Mouse (Mus musculus) neural tube, embryonic 11.5 days (tissue): ENCODE data around the gene Slc25a20. TPM values are rescaled to one million over a fixed set of nuclear protein-coding genes. Genes with fewer than 3 reads are reported as not detected.
A peak's percentile ranks its signal among the peaks of the same experiment; 100 is the strongest.

Experiments used
- ATAC-seq: fragments of 200-750 bp; cut with Nextera tagmentation; 2 replicates; pipeline ENCODE4 v1.8.0; 2017; ENCODE audit warnings: moderate number of reproducible peaks, mild to moderate bottlenecking, moderate TSS enrichment, moderate library complexity; ENCODE audit not compliant: insufficient read depth, low FRiP score, low TSS enrichment
- DNase-seq: peaks from one replicate; pipeline ENCODE4 v3.0.0-alpha.2; 2015; ENCODE audit warnings: low spot score
- H3K27ac ChIP-seq: fragments of 300-500 bp; sonication (generic); 2 replicates; pipeline ENCODE4 v1.5.1; 2014; ENCODE audit warnings: low read depth, mild to moderate bottlenecking, low read length
- H3K27me3 ChIP-seq: fragments of 300-500 bp; sonication (generic); 2 replicates; pipeline ENCODE4 v1.6.1; 2014; ENCODE audit warnings: mild to moderate bottlenecking, low read length, mixed read lengths; ENCODE audit not compliant: control insufficient read depth, insufficient read depth
- H3K36me3 ChIP-seq: fragments of 300-500 bp; sonication (generic); 2 replicates; pipeline ENCODE4 v1.6.1; 2014; ENCODE audit warnings: mild to moderate bottlenecking, low read length, moderate library complexity, mixed read lengths; ENCODE audit not compliant: control insufficient read depth, insufficient read depth
- H3K4me1 ChIP-seq: fragments of 300-500 bp; sonication (generic); 2 replicates; pipeline ENCODE4 v1.6.1; 2014; ENCODE audit warnings: low read length, mixed read lengths; ENCODE audit not compliant: control insufficient read depth, insufficient read depth
- H3K4me2 ChIP-seq: fragments of 300-500 bp; sonication (generic); 2 replicates; pipeline ENCODE4 v1.6.1; 2014; ENCODE audit warnings: low read depth, mild to moderate bottlenecking, moderate library complexity
- H3K4me3 ChIP-seq: fragments of 300-500 bp; sonication (generic); 2 replicates; pipeline ENCODE4 v1.5.1; 2014; ENCODE audit warnings: low read depth, low read length
- H3K9ac ChIP-seq: fragments of 300-500 bp; sonication (generic); 2 replicates; pipeline ENCODE4 v1.6.1; 2014; ENCODE audit warnings: mild to moderate bottlenecking, low read length
- H3K9me3 ChIP-seq: fragments of 300-500 bp; sonication (generic); 2 replicates; pipeline ENCODE4 v1.6.1; 2016; ENCODE audit warnings: low read length; ENCODE audit not compliant: control insufficient read depth
- WGBS: fragments of 180-500 bp; shearing (Covaris S2); extraction: QIAGEN DNeasy Blood & Tissue Kit; methylation state at CpG from one replicate; pipeline ENCODE4 v1.1.7; 2014; 5-methylcytosine and 5-hydroxymethylcytosine counted together
- polyA plus RNA-seq: library from polyadenylated mRNA; unstranded; fragments of >200 nt; fragmentation: Nextera tagmentation; extraction: Ambion mirVana; gene quantifications from 2 replicates; pipeline ENCODE4 v1.2.1, GENCODE M21; 2014

Gene Slc25a20
- polyA plus RNA-seq, 1 experiment from 2014 or later, result 32.8 TPM

DNA sequence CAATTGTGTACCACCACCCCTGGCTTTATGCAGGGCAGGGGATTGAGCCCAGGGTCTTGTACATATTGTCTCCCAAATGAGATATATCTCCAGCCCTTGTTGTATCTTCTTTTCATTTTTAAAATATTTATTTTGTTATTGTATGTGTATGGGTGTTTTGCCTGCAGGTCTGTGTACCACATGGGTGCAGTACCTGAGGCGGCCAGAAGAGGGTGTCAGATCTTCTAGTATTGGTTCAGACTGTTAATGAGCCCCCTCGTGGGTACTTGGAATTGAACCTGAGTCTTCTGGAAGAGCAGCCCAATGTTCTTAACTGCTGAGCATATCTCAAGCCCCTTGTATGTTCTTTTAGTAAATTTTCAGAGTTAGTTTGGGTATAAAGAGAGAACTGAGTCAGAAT, 11.3 kb downstream of the Slc25a20 start:
- ATAC-seq (no peak), DNase-seq (no peak)
- Histone ChIP-seq H3K4me1 (no peaks in the 10 kb centered on the region), H3K9ac (no peak overlapping the region), H3K4me3 (no peak overlapping the region), H3K4me2 (no peak overlapping the region), H3K27me3 (no peaks in the 10 kb centered on the region), H3K9me3 (no peaks in the 10 kb centered on the region), H3K27ac (no peak overlapping the region), H3K36me3 (no peaks in the 10 kb centered on the region; the same call in 1 of the 2 replicates)
- WGBS, result 45% methylated on average over 2 of the region's 2 CpGs

- no peak overlapping the region for H3K27ac ChIP-seq
- H3K4me1 ChIP-seq, result no peaks in the 10 kb centered on the region
- no peak overlapping the region for H3K4me2 ChIP-seq
- no peaks in the 10 kb centered on the region for H3K9me3 ChIP-seq
- 91% methylated on average over 15 of the region's 15 CpGs for WGBS
- H3K9ac ChIP-seq, result no peak overlapping the region
- H3K27me3 ChIP-seq, result no peaks in the 10 kb centered on the region
- ATAC-seq (no peak), DNase-seq (no peak)
- peaks cover 2% of the 10 kb centered on the region; the same call in 1 of the 2 replicates for H3K36me3 ChIP-seq
- H3K4me3 ChIP-seq, result no peak overlapping the region
Measured at GRCm38 (mm10) chr9:108680026-108680425, 18.1 kb downstream of the Slc25a20 start.

DNA sequence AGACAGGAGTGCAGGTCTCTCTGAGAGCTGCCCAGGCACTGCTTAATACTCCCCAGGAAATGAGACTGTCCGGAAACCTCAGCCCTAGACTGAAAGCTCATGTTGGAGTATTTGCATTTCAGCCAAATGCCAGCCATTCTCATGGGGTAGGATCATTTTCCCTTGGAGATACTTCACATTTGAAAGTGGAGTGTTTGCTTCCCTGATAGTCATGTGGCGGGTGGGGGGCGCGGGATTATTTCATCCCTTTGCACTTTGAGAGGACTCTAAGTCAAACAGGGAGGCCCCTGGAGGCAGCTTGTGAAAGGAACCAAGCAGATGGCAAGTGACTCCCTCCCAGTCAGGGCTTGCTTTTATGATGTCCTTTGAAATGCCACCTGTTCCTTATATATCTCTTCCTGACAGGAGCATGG, 24.6 kb downstream of the Slc25a20 start:
- Histone ChIP-seq H3K9ac (no peak overlapping the region), H3K27ac (peak overlapping the region; percentile 49; the same call in 1 of the 2 replicates), H3K4me2 (no peak overlapping the region), H3K4me3 (no peak overlapping the region), H3K9me3 (no peaks in the 10 kb centered on the region), H3K4me1 (peaks cover 12% of the 10 kb centered on the region), H3K36me3 (no peaks in the 10 kb centered on the region), H3K27me3 (no peaks in the 10 kb centered on the region)
- peak; percentile 48 for DNase-seq
- ATAC-seq, result peak; percentile 56
- WGBS, result 1% methylated on average over 4 of the region's 4 CpGs

GRCm38 (mm10) chr9:108687181-108687580, 25.3 kb downstream of the Slc25a20 start:
- WGBS, result 47% methylated on average over 6 of the region's 6 CpGs

DNA sequence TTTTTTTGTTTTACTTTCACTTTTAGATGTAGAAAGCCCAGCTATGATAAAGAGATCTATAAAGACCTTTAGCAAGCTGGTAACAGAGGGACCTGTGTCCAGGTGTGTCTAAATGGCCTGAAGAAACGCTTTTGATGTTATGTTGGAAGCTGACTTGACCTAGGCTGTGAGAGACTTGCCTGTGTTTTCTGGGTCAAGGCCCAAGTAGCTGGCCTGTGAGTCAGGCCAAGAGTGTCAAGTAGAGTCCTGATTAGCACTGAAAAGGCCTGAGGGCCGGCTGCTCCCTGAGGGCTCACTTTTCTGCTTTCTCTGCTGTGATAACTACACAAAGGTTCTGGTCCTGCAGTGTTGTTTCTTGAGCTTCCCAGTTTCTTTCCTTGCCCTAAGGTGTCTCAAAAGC, 25.8 kb downstream of the Slc25a20 start:
- ATAC-seq (no peak), DNase-seq (no peak)
- Histone ChIP-seq H3K4me3 (no peak overlapping the region), H3K4me2 (no peak overlapping the region), H3K27me3 (no peaks in the 10 kb centered on the region), H3K27ac (no peak overlapping the region), H3K36me3 (no peaks in the 10 kb centered on the region), H3K9ac (no peak overlapping the region), H3K9me3 (no peaks in the 10 kb centered on the region), H3K4me1 (peaks cover 16% of the 10 kb centered on the region)
- 76% methylated on average over 2 of the region's 2 CpGs for WGBS

More at GRCm38 (mm10) chr9:108687181-108687580, 25.3 kb downstream of the Slc25a20 start:
- Histone ChIP-seq H3K4me1 (peaks cover 16% of the 10 kb centered on the region), H3K4me3 (no peak overlapping the region), H3K9ac (no peak overlapping the region), H3K9me3 (no peaks in the 10 kb centered on the region), H3K36me3 (no peaks in the 10 kb centered on the region), H3K4me2 (no peak overlapping the region), H3K27me3 (no peaks in the 10 kb centered on the region), H3K27ac (no peak overlapping the region)
- no peak for ATAC-seq
- no peak for DNase-seq

- Histone ChIP-seq H3K9me3 (no peaks in the 10 kb centered on the region), H3K27ac (no peak overlapping the region), H3K4me2 (no peak overlapping the region), H3K36me3 (no peaks in the 10 kb centered on the region), H3K4me1 (peaks cover 16% of the 10 kb centered on the region), H3K9ac (no peak overlapping the region), H3K4me3 (no peak overlapping the region), H3K27me3 (no peaks in the 10 kb centered on the region)
- ATAC-seq (no peak), DNase-seq (no peak)
- WGBS, result 83% methylated on average over 9 of the region's 9 CpGs
Measured at GRCm38 (mm10) chr9:108688451-108688850, 26.6 kb downstream of the Slc25a20 start.

- H3K9ac ChIP-seq, result no peak within 1 kb of the TSS
- peak; percentile 58 for DNase-seq
- peak within 1 kb of the TSS; percentile 17; the same call in 1 of the 2 replicates for H3K27ac ChIP-seq
- ATAC-seq, result no peak
- H3K36me3 ChIP-seq, result no peaks in the 10 kb centered on the region
- H3K4me1 ChIP-seq, result peaks cover 16% of the 10 kb centered on the region
- no peaks in the 10 kb centered on the region for H3K27me3 ChIP-seq
- WGBS, result 19% methylated on average over 1 of the region's 1 CpGs
- H3K9me3 ChIP-seq, result no peaks in the 10 kb centered on the region
- H3K4me2 ChIP-seq, result peak within 1 kb of the TSS; percentile 7; the same call in 1 of the 2 replicates
- H3K4me3 ChIP-seq, result no peak within 1 kb of the TSS
Measured at GRCm38 (mm10) chr9:108689106-108689505, 27.2 kb downstream of the Slc25a20 start, which contains the start of gene Prkar2a. TSS of gene Prkar2a (plus strand) at chr9:108689314.

DNA sequence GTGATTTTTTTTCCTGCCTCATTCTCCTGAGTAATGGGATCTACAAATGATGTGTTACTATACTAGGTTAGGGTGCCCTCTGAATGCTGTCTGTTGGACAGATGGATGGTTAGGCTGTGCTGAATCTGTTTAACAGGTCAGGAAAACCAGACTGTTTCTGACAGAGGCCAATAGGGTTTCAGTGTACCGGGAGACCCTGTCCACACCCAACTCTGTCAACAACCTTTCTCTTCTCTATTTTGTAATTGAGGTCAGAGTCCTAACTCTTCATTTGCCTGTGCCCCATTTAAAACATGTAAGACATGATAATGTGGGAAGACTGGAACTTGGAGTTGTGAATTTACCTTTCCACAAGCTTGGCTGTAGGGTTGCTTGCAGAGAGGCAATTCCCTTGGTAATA, 28.1 kb downstream of the Slc25a20 start:
- no peaks in the 10 kb centered on the region for H3K9me3 ChIP-seq

GRCm38 (mm10) chr9:108690914-108691313, 29.0 kb downstream of the Slc25a20 start:
- H3K4me3 ChIP-seq, result no peak overlapping the region
- H3K27me3 ChIP-seq, result no peaks in the 10 kb centered on the region
- H3K36me3 ChIP-seq, result no peaks in the 10 kb centered on the region
- no peak overlapping the region for H3K27ac ChIP-seq
- no peaks in the 10 kb centered on the region for H3K9me3 ChIP-seq
- H3K4me1 ChIP-seq, result peaks cover 20% of the 10 kb centered on the region
- no peak overlapping the region for H3K4me2 ChIP-seq
- ATAC-seq, result no peak
- DNase-seq, result no peak
- no peak overlapping the region for H3K9ac ChIP-seq
- WGBS, result 83% methylated on average over 6 of the region's 6 CpGs

More for the DNA sequence above, 28.1 kb downstream of the Slc25a20 start:
- H3K4me1 ChIP-seq, result peaks cover 20% of the 10 kb centered on the region
- no peak overlapping the region for H3K27ac ChIP-seq
- ATAC-seq (no peak), DNase-seq (no peak)
- no peak overlapping the region for H3K9ac ChIP-seq
- 82% methylated on average over 1 of the region's 1 CpGs for WGBS
- H3K36me3 ChIP-seq, result no peaks in the 10 kb centered on the region
- H3K27me3 ChIP-seq, result no peaks in the 10 kb centered on the region
- no peak overlapping the region for H3K4me3 ChIP-seq
- H3K4me2 ChIP-seq, result peak overlapping the region; percentile 7; the same call in 1 of the 2 replicates
